Mouse (Mus musculus) G1E (cell line): ENCODE measurements around the gene B4galt2.

Experiments
- CTCF ChIP-seq: IDR thresholded peaks from 2 replicates; pipeline ENCODE4 v1.5.1; 2012; ENCODE audit warnings: low read depth, low read length, inconsistent platforms, mixed read lengths
- GATA1 ChIP-seq: IDR thresholded peaks from 2 replicates; pipeline ENCODE4 v1.6.1; 2012; ENCODE audit warnings: borderline replicate concordance, low read length, inconsistent platforms, mixed read lengths
- GATA2 ChIP-seq: IDR thresholded peaks from 2 replicates; pipeline ENCODE4 v1.6.1; 2012; ENCODE audit warnings: low read depth, low read length, inconsistent platforms, borderline replicate concordance
- TAL1 ChIP-seq: conservative IDR thresholded peaks from 2 replicates; pipeline ENCODE4 v1.6.1; 2012; ENCODE audit warnings: low read depth, low read length, inconsistent platforms, mixed read lengths

DNA sequence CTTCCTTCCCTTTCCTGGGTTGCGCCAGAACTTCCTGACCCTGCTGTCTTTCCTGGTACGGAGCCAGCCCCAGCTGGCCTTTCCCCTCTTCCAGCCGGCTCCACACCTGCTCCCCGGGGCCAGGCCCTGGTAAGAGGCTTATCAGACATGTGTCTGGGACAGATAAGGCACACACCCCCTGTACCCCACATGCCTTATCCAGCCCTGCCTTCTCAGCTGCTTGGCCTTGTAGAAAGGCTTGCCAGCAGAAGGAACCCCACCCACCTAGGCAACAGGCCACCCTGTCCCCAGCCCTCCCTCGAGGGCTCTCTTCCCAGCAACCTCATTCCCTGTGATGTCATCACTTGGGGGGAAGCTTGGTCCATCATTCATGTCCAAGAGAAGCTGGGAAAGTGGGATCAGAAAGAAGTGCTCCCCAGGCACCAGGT, 53.1 kb downstream of the B4galt2 start:
- TF ChIP-seq CTCF (no peak), GATA1 (no peak), GATA2 (no peak), TAL1 (peak; percentile 91)
